18 mouse cellular contexts compared by ENCODE assay signal in the genomic region with DNA sequence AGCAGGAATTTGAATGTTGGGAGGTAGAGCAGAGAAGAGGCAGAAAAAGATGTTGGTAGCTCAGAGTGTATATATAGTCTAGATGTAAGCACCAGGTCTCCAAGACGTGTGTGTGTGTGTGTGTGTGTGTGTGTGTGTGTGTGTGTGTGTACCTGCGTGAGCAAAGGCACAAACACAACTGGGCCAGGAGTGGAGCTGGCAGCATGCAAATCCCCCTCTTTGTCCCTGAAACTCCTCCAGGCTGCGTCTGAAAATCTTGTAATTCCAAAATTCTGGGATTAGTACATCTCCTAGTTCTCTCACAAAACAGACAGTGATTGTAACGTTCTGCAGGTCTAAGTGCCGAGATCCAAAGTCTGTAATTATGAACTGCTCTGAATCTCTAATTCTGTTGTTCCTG.
"Had no signal": no experiment of that assay in that cellular context is flagged by ENCODE, and none has a peak within 500 bp of the region (broad histone marks: within the 10 kb centered on the region; RNA-seq: fewer than 3 reads in every experiment).

No protein-coding gene starts in this region.

- ATAC-seq: liver, postnatal 0 days; lung, postnatal 0 days; midbrain, embryonic 16.5 days had no signal

- H3K9ac ChIP-seq: liver, postnatal 0 days; lung, embryonic 15.5 days; midbrain, embryonic 12.5 days; neural tube, embryonic 12.5 days; stomach, embryonic 15.5 days had no signal

- DNase-seq: liver, postnatal 0 days; lung, adult 2 months; lung, postnatal 14 days; lung, postnatal 36 days; midbrain, embryonic 14.5 days; right cerebral cortex, postnatal 14 days; thymus, adult 2 months; thymus, postnatal 25 days; thymus, postnatal 4 days had no signal

- H3K4me1 ChIP-seq: stomach, embryonic 15.5 days had no signal

- H3K27ac ChIP-seq: lung, embryonic 15.5 days; macrophage; midbrain, embryonic 12.5 days; neural tube, embryonic 12.5 days; stomach, embryonic 15.5 days; stomach, postnatal 0 days had no signal

- H3K4me3 ChIP-seq: lung, embryonic 15.5 days; midbrain, embryonic 12.5 days; neural tube, embryonic 12.5 days; stomach, embryonic 15.5 days had no signal

- H3K4me2 ChIP-seq: lung, embryonic 15.5 days; midbrain, embryonic 12.5 days; neural tube, embryonic 12.5 days; stomach, embryonic 15.5 days had no signal

- H3K36me3 ChIP-seq: lung, embryonic 15.5 days; midbrain, embryonic 12.5 days; neural tube, embryonic 12.5 days; stomach, embryonic 15.5 days had no signal

- H3K9me3 ChIP-seq: lung, embryonic 15.5 days; megakaryocyte, embryonic 14.5 days; midbrain, embryonic 12.5 days; neural tube, embryonic 12.5 days; stomach, embryonic 15.5 days had no signal
